In the genomic region with DNA sequence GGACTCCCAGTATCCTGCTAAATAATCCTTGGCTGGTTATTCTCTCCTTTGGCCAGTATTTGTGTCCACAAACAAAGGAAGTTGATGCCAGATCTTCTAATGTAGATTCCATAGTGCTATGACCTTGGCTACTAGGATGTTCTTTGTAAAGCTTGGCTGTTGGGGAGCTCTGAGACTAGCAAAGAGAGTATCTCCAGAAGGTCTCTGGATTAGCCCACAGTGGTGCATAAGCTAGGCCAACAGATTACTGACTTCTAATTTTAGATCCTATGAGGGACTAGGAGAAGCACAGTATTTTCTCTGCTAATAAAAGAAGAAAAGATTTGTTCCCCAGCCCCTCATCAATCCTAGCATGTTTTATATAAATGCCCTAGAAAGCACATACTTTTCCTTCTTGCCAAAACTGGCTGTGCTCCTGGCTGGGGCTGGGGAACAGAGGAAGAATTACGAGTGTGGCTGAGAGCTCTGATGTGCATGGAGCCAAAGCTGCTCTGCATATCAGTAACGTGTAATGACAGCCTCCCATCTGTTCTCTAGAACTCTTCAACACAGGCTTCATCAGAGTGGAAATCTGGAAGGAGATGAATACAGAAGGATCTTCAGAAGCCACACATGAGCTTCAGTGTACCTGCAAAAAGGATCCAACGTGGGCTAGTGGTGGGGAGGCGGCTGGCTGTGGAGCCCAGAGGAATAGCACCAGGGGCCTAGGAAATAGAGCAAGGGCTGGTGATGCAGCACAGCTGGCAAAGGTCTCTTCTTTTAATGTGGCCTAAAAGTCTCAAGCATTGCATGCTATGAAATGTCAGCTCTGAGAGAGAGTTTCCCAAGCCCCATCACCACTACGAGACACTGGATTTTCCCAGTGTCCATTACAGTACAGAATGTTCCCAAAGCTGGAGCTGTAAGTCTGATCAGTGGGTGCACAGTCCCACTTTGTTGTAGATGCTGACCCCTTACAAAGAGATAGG, we compare ENCODE assay signal across 10 mouse cellular contexts.
DNase-seq lines count a peak whose midpoint lies in the region; ATAC-seq lines count a peak whose summit lies in the region.
"Had no signal": no experiment of that assay in that cellular context is flagged by ENCODE, and none has a peak within 500 bp of the region (broad histone marks: within the 10 kb centered on the region; RNA-seq: fewer than 3 reads in every experiment).

No protein-coding gene starts in this region.

- peak overlapping the region; percentile 63 for H3K27ac ChIP-seq in kidney, embryonic 16.5 days (ENCODE audit: low read length)
- no peak overlapping the region for H3K27ac ChIP-seq in midbrain, embryonic 10.5 days (replicated peaks)
- H3K27ac ChIP-seq: liver, embryonic 14.5 days had no signal

- DNase-seq in kidney, adult 9 months, result no peak
- DNase-seq in cerebellum, postnatal 36 days, result peak; percentile 27 to 29
- DNase-seq in layer of hippocampus, adult 18-20 months (ENCODE audit: low spot score in 2 of 2), result peak; percentile 66 to 83
- peak; percentile 46 for DNase-seq in lung, postnatal 14 days
- no peak for DNase-seq in midbrain, embryonic 10.5 days (ENCODE audit: low spot score)
- no peak for DNase-seq in B cell, adult 2 months
- no peak for DNase-seq in urinary bladder, adult 18-20 months (ENCODE audit: low spot score in 2 of 2)

- ATAC-seq in kidney, embryonic 16.5 days (ENCODE audit: low FRiP score, low TSS enrichment), result peak; percentile 63; the same call in 1 of the 2 replicates

- H3K36me3 ChIP-seq in kidney, embryonic 16.5 days (ENCODE audit: insufficient read depth, low read length), result no peaks in the 10 kb centered on the region
- H3K36me3 ChIP-seq in midbrain, embryonic 10.5 days, result no peaks in the 10 kb centered on the region

- H3K27me3 ChIP-seq in kidney, embryonic 16.5 days (ENCODE audit: insufficient read depth, low read length), result no peaks in the 10 kb centered on the region
- H3K27me3 ChIP-seq in midbrain, embryonic 10.5 days (ENCODE audit: low read depth, poor library complexity, severe bottlenecking), result peaks cover 10% of the 10 kb centered on the region; the same call in 1 of the 2 replicates

- peaks cover 9% of the 10 kb centered on the region; the same call in 1 of the 2 replicates for H3K4me1 ChIP-seq in kidney, embryonic 16.5 days (ENCODE audit: insufficient read depth, low read length)
- peaks cover 31% of the 10 kb centered on the region for H3K4me1 ChIP-seq in midbrain, embryonic 10.5 days

- no peak overlapping the region for H3K9ac ChIP-seq in kidney, embryonic 16.5 days (replicated peaks; ENCODE audit: low read length)
- H3K9ac ChIP-seq: liver, embryonic 14.5 days had no signal

- 57% methylated on average over 5 of the region's 5 CpGs for WGBS in kidney, embryonic 16.5 days
- WGBS in midbrain, embryonic 10.5 days, result 83% methylated on average over 5 of the region's 5 CpGs

- no peak overlapping the region for H3K4me2 ChIP-seq in kidney, embryonic 16.5 days (replicated peaks; ENCODE audit: low read depth, low read length)

- no peaks in the 10 kb centered on the region for H3K9me3 ChIP-seq in kidney, embryonic 16.5 days (ENCODE audit: low read length)
- H3K9me3 ChIP-seq in midbrain, embryonic 10.5 days (replicated peaks), result no peaks in the 10 kb centered on the region

- H3K4me3 ChIP-seq in kidney, embryonic 16.5 days (ENCODE audit: low read length), result no peak overlapping the region
- H3K4me3 ChIP-seq in midbrain, embryonic 10.5 days, result no peak overlapping the region
- H3K4me3 ChIP-seq: erythroblast, embryonic 14.5 days had no signal

Comparison
In these comparisons a context has a peak if more than half of its experiments do, and no peak if none do; other contexts are left out.
1. DNase-seq: peak in cerebellum, postnatal 36 days (2 of 2), layer of hippocampus, adult 18-20 months (2 of 2) and lung, postnatal 14 days (single experiment); none in kidney, adult 9 months (single experiment), midbrain, embryonic 10.5 days (single experiment), B cell, adult 2 months (0 of 2) and urinary bladder, adult 18-20 months (0 of 2).